Mouse (Mus musculus) neural tube, embryonic 14.5 days (tissue): ENCODE data around the gene Gm45062. TPM values are rescaled to one million over a fixed set of nuclear protein-coding genes. Genes with fewer than 3 reads are reported as not detected.

Experiments used
- ATAC-seq: fragments of 200-750 bp; cut with Nextera tagmentation; 2 replicates; pipeline ENCODE4 v1.8.0; 2017; ENCODE audit warnings: low read depth, mild to moderate bottlenecking, moderate TSS enrichment, moderate library complexity
- H3K27ac ChIP-seq: fragments of 300-500 bp; sonication (generic); 2 replicates; pipeline ENCODE4 v1.5.1; 2014; ENCODE audit warnings: low read depth, mild to moderate bottlenecking, control low read depth, low read length, moderate library complexity, mixed read lengths
- H3K27me3 ChIP-seq: fragments of 300-500 bp; sonication (generic); 2 replicates; pipeline ENCODE4 v1.6.1; 2014; ENCODE audit warnings: low read length; ENCODE audit not compliant: control insufficient read depth, insufficient read depth
- H3K36me3 ChIP-seq: fragments of 300-500 bp; sonication (generic); 2 replicates; pipeline ENCODE4 v1.6.1; 2014; ENCODE audit warnings: low read length, mixed read lengths; ENCODE audit not compliant: control insufficient read depth, insufficient read depth
- H3K4me1 ChIP-seq: fragments of 300-500 bp; sonication (generic); 2 replicates; pipeline ENCODE4 v1.6.1; 2014; ENCODE audit warnings: low read length; ENCODE audit not compliant: control insufficient read depth, insufficient read depth
- H3K4me2 ChIP-seq: fragments of 300-500 bp; sonication (generic); 2 replicates; pipeline ENCODE4 v1.6.1; 2014; ENCODE audit warnings: mild to moderate bottlenecking, low read depth, low read length, control low read depth
- H3K4me3 ChIP-seq: fragments of 300-500 bp; sonication (generic); 2 replicates; pipeline ENCODE4 v1.5.1; 2014; ENCODE audit warnings: low read depth, low read length, control low read depth, mixed read lengths
- H3K9ac ChIP-seq: fragments of 300-500 bp; sonication (generic); replicated peaks from 2 replicates; pipeline ENCODE4 v1.6.1; 2014; ENCODE audit warnings: low read depth, mild to moderate bottlenecking, control low read depth, low read length, mixed read lengths
- H3K9me3 ChIP-seq: fragments of 300-500 bp; sonication (generic); 2 replicates; pipeline ENCODE4 v1.6.1; 2016; ENCODE audit warnings: low read length; ENCODE audit not compliant: control insufficient read depth
- WGBS: fragments of 180-500 bp; shearing (Covaris S2); extraction: QIAGEN DNeasy Blood & Tissue Kit; methylation state at CpG from one replicate; pipeline ENCODE4 v1.1.7; 2014; 5-methylcytosine and 5-hydroxymethylcytosine counted together
- polyA plus RNA-seq: library from polyadenylated mRNA; unstranded; fragments of >200 nt; fragmentation: Nextera tagmentation; extraction: Ambion mirVana; gene quantifications from 2 replicates; pipeline ENCODE4 v1.2.1, GENCODE M21; 2014

Gene Gm45062
- polyA plus RNA-seq, 1 experiment from 2014 or later: 7.7 TPM

DNA sequence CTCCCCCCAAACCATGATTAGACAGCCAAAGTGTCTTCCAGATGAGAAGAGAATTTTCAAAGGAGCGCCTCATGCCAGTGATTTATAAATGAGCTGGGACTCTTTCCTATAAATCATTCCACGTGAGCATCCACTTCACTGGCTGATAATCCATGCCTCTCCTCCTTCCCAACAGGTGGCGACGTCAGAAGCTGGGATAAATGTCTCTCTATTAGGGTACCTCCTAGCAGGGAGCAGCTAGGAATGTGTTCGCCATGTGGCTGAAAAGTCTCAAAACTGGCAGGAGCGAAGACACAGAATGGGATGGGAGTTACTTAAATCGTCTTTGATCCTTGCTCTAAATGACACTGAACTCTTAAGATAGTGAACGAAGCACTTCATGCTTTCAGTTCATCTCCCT is 372.1 kb downstream of the Gm45062 start:
- H3K4me2 ChIP-seq: no peak overlapping the region
- H3K9me3 ChIP-seq: no peaks in the 10 kb centered on the region
- H3K9ac ChIP-seq: no peak overlapping the region
- no peaks in the 10 kb centered on the region for H3K36me3 ChIP-seq
- no peak overlapping the region for H3K27ac ChIP-seq
- no peaks in the 10 kb centered on the region for H3K27me3 ChIP-seq
- H3K4me1 ChIP-seq: no peaks in the 10 kb centered on the region
- no peak overlapping the region for H3K4me3 ChIP-seq
- WGBS: 73% methylated on average over 8 of the region's 8 CpGs
- ATAC-seq: no peak

DNA sequence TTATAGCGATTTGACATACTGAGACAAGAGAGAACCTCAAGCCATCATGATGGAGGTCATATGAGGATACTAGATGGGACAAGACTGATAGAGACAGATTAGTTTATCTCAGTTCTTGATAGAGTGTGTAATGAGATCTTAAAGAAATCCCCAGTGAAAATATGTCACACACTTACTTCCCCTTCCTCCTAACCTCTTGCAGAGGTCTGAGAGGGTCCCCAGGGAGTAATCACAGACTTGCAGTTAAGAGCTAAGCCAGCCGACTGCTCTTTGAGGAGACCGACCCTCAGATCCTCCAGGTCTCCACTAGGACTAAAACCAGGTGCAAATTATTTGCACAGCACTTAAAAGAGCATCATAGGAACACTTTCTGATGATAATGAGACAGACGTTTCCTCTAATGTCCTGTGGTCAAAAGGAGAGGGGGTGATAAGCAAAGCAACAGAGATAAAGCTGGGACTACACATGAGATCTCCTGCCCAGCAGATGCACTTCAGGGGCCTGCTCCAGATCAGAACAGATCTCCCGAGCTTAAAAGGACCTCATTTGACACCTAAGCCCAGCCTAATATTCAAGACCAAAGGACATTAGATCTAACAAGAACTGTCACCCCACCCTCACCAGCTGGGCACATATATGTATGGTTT is 372.9 kb downstream of the Gm45062 start:
- 78% methylated on average over 5 of the region's 5 CpGs for WGBS
- Histone ChIP-seq H3K9ac (no peak overlapping the region), H3K4me1 (no peaks in the 10 kb centered on the region), H3K4me2 (no peak overlapping the region), H3K36me3 (no peaks in the 10 kb centered on the region), H3K27ac (no peak overlapping the region), H3K27me3 (no peaks in the 10 kb centered on the region), H3K4me3 (no peak overlapping the region), H3K9me3 (no peaks in the 10 kb centered on the region)
- no peak for ATAC-seq

DNA sequence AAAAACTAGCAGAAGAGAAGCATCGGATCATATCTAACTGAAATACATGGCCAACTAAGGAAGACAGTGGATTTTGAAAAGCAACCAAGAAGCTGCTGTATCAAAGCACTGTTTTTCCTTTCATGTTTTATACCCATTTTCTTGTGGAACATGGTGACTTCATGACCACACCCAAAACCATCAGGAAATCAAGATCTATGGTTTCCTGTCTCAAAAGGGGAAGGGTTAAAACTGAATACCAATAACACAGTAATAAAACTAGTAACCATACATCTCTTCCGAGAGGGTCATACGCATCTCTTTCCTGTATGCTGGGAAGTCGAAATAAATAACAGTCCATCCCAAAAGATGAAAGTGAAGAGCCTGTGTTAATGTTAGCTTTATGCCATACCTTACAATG is 373.5 kb downstream of the Gm45062 start:
- ATAC-seq: no peak
- H3K27me3 ChIP-seq: no peaks in the 10 kb centered on the region
- H3K4me2 ChIP-seq: no peak overlapping the region
- WGBS: 95% methylated on average over 4 of the region's 4 CpGs
- H3K4me1 ChIP-seq: no peaks in the 10 kb centered on the region
- H3K9ac ChIP-seq: no peak overlapping the region
- H3K36me3 ChIP-seq: no peaks in the 10 kb centered on the region
- no peak overlapping the region for H3K4me3 ChIP-seq
- no peaks in the 10 kb centered on the region for H3K9me3 ChIP-seq
- H3K27ac ChIP-seq: no peak overlapping the region

DNA sequence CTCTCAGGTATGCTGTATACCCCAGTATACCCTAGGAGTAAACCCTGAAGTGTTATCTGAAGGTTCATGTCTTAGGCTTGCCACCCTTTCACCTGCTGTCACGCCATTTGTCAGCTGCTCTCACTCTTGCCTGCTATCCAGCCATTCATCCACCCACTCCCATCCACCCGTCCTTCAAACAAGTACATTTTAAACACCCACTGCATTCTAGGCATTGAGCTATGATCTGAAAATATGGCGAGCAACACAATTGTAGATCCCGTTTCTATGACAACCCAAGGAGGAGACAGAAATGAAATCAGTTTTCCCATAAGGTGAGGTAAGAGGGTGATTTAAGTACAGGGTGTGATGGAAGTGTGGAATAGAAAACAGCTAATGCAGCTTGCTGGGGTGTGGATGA is 378.9 kb downstream of the Gm45062 start:
- Histone ChIP-seq H3K36me3 (no peaks in the 10 kb centered on the region), H3K27me3 (no peaks in the 10 kb centered on the region), H3K4me2 (no peak overlapping the region), H3K9ac (no peak overlapping the region), H3K4me1 (no peaks in the 10 kb centered on the region), H3K4me3 (no peak overlapping the region), H3K9me3 (no peaks in the 10 kb centered on the region), H3K27ac (no peak overlapping the region)
- WGBS: 87% methylated on average over 4 of the region's 4 CpGs
- no peak for ATAC-seq

DNA sequence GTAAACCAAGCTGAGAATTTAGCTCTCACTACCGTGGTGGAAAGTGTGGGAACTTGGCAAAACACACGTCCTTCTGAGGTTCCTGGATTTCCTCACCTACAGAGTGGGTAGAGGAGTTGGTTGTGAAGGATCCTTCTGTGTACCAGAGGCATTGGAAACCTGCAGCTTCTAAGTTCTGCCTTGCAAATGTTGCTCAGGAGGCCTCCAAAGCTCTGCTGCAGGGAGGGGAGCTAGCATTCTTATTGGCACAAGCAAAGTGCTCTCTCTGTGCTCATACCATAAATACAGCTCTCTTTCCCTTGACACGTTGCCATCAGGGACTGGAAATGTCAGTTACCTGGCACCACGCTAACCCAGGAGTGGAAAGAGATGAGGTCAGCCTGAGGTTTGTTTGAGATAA is 379.6 kb downstream of the Gm45062 start:
- no peaks in the 10 kb centered on the region for H3K9me3 ChIP-seq
- no peak overlapping the region for H3K9ac ChIP-seq
- H3K4me1 ChIP-seq: no peaks in the 10 kb centered on the region
- ATAC-seq: no peak
- no peak overlapping the region for H3K27ac ChIP-seq
- H3K36me3 ChIP-seq: no peaks in the 10 kb centered on the region
- H3K27me3 ChIP-seq: no peaks in the 10 kb centered on the region
- no peak overlapping the region for H3K4me3 ChIP-seq
- no peak overlapping the region for H3K4me2 ChIP-seq
- 80% methylated on average over 4 of the region's 4 CpGs for WGBS

DNA sequence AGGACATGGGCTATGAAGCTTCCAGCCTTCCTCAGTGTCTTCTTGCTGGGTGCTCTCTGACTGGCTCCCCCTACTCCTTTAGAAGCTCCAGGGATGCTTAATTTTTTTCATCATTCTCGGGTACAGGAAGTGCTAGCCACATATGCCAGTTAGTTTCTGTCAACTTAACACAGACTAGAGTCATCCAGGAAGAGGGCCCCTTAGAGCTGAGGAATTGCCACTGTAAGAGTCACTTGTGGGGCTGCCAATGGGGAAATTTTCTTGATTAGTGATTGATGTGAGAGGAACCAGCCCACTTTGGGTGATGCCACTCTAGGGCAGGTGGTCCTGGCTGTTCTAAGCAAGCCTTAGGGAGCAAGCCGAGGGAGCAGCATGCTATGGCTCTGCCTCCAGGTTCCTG is 380.3 kb downstream of the Gm45062 start:
- no peak for ATAC-seq
- 95% methylated on average over 2 of the region's 2 CpGs for WGBS

DNA sequence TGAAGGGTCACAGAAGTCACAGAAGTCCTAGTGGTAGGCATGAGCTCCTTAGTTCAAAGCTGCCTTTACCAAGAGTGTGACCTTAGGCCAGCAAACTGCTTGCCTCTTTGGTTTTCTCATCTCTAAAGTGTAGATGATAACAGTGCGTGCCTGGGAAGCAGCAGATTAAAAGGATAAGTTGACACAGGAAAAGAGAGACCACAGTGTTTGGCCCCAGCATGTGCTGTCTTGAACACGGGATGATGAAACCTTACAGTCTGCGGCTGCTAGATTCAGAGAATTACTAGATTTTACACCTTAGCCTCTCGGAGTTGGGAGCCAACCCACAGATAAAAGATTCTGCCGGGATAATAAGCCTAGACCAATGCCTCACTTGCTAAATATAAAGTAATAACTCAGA is 381.6 kb downstream of the Gm45062 start:
- Histone ChIP-seq H3K4me2 (no peak overlapping the region), H3K9me3 (no peaks in the 10 kb centered on the region), H3K27me3 (no peaks in the 10 kb centered on the region), H3K9ac (no peak overlapping the region), H3K4me3 (no peak overlapping the region), H3K4me1 (no peaks in the 10 kb centered on the region), H3K27ac (no peak overlapping the region), H3K36me3 (no peaks in the 10 kb centered on the region)
- ATAC-seq: no peak
- 93% methylated on average over 5 of the region's 5 CpGs for WGBS

More for the DNA sequence above, 380.3 kb downstream of the Gm45062 start:
- Histone ChIP-seq H3K27me3 (no peaks in the 10 kb centered on the region), H3K4me3 (no peak overlapping the region), H3K9ac (no peak overlapping the region), H3K4me2 (no peak overlapping the region), H3K4me1 (no peaks in the 10 kb centered on the region), H3K27ac (no peak overlapping the region), H3K36me3 (no peaks in the 10 kb centered on the region), H3K9me3 (no peaks in the 10 kb centered on the region)

DNA sequence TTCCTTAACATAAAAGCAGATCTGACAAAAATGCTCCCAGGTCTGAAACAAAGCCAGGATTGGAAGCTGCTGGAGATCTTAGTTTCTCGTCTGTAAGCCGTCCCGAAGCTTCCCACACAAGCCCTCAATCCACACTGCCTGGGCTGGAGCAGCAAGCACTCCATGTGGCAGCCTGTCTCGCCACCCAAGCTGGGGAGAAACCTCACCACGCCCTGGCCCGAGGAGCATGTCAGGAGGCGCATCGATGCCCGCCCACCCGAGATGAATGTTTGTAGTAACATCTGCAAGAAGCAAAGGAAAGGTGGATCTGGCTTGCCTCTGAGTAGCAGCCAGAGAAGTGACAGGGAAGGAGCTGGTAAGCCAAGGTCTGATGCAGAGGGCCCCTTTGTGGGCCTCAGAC is 385.5 kb downstream of the Gm45062 start:
- WGBS: 91% methylated on average over 10 of the region's 10 CpGs

GRCm38 (mm10) chr6:8645708-8646107 is 386.5 kb downstream of the Gm45062 start:
- 33% methylated on average over 2 of the region's 2 CpGs for WGBS

More for the DNA sequence above, 385.5 kb downstream of the Gm45062 start:
- Histone ChIP-seq H3K9ac (no peak overlapping the region), H3K27ac (no peak overlapping the region), H3K36me3 (no peaks in the 10 kb centered on the region), H3K27me3 (no peaks in the 10 kb centered on the region), H3K4me2 (no peak overlapping the region), H3K9me3 (no peaks in the 10 kb centered on the region), H3K4me3 (no peak overlapping the region), H3K4me1 (no peaks in the 10 kb centered on the region)
- no peak for ATAC-seq

More at GRCm38 (mm10) chr6:8645708-8646107, 386.5 kb downstream of the Gm45062 start:
- Histone ChIP-seq H3K4me1 (no peaks in the 10 kb centered on the region), H3K4me2 (no peak overlapping the region), H3K4me3 (no peak overlapping the region), H3K9ac (no peak overlapping the region), H3K9me3 (no peaks in the 10 kb centered on the region), H3K36me3 (no peaks in the 10 kb centered on the region), H3K27me3 (no peaks in the 10 kb centered on the region), H3K27ac (no peak overlapping the region)
- ATAC-seq: no peak
